Mouse (Mus musculus) right cerebral cortex, postnatal 14 days (tissue): Measurements from ENCODE around the gene Spin2-ps6.
"Not testable (repeated sequence)": the region's sequence is repeated elsewhere in the genome, so short reads cannot be mapped to it uniquely, and the experiment has no call there.

Experiments used
- DNase-seq: peaks from one replicate; pipeline ENCODE4 v3.0.0; 2022

Spin2-ps6 gene

DNA sequence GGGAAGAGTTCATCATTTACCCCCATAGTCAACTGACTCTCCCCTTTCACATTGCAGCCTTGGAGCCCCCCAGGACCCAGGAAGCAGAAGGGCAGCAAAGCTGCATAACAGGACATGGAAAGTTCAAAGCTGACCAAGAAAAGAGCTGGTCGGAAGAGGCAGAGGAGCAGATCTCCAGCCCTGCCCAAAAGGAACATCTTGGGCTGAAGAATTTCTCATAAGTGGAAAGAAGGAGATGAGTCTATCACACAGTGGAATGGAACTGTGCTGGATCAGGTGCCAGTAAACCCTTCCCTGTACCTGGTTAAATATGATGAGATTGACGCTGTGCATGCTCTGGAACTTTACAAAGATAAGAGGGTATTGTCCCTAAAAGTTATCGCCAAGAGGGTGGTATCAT is at the start of gene Spin2-ps6:
Spin2-ps6 (plus strand) TSS at position 301 of the 400 bp plus-strand sequence.
- DNase-seq: not testable (repeated sequence)
